9 mouse cellular contexts compared by ENCODE assay signal in genomic region chr7:107708491-107709112, GRCm38 (mm10). TPM values are rescaled to one million over a fixed set of nuclear protein-coding genes. Genes with fewer than 3 reads are reported as not detected.
A peak's percentile ranks its signal among the peaks of the same experiment; 100 is the strongest.
DNase-seq lines count a peak whose midpoint lies in the region; ATAC-seq and TF ChIP-seq lines count a peak whose summit lies in the region.
"Had no signal": no experiment of that assay in that cellular context is flagged by ENCODE, and none has a peak within 500 bp of the region (broad histone marks: within the 10 kb centered on the region; RNA-seq: fewer than 3 reads in every experiment).

No protein-coding gene starts in this region.

- peak; percentile 57; the same call in 1 of the 2 replicates for TF ChIP-seq CTCF in brain, embryonic 14.5 days (IDR thresholded peaks at IDR 0.05; ENCODE audit: borderline replicate concordance, extremely low read depth, insufficient read depth, insufficient read length)

- no peaks in the 10 kb centered on the region for H3K36me3 ChIP-seq in forebrain, embryonic 13.5 days (ENCODE audit: poor library complexity, severe bottlenecking)
- no peaks in the 10 kb centered on the region for H3K36me3 ChIP-seq in liver, embryonic 13.5 days
- H3K36me3 ChIP-seq in stomach, embryonic 14.5 days (ENCODE audit: control insufficient read depth, insufficient read depth, low read length): no peaks in the 10 kb centered on the region

- ATAC-seq in forebrain, embryonic 13.5 days: peak; percentile 89
- ATAC-seq in liver, embryonic 13.5 days (ENCODE audit: low read depth): peak; percentile 89
- ATAC-seq in stomach, embryonic 14.5 days (ENCODE audit: insufficient number of reproducible peaks, insufficient read depth, low FRiP score, low read depth): peak; percentile 92

- intact Hi-C loops in heart, postnatal 10 days (cut with DNase I): loop anchor here (1.0 to 5.0 kb wide), 2 partner anchors 47 to 116 kb away; no protein-coding TSS in a partner anchor

- TF ChIP-seq POLR2A in brain, embryonic 14.5 days (IDR thresholded peaks at IDR 0.05; ENCODE audit: borderline replicate concordance, extremely low read depth, insufficient read depth, insufficient read length, poor library complexity, severe bottlenecking): no peak

- 1% methylated on average over 10 of the region's 10 CpGs for WGBS in forebrain, embryonic 13.5 days
- 1% methylated on average over 10 of the region's 10 CpGs for WGBS in liver, embryonic 13.5 days (ENCODE audit: insufficient replicate concordance)
- WGBS in stomach, embryonic 14.5 days: 1% methylated on average over 10 of the region's 10 CpGs

- H3K9me3 ChIP-seq in forebrain, embryonic 13.5 days (replicated peaks): no peaks in the 10 kb centered on the region
- no peaks in the 10 kb centered on the region for H3K9me3 ChIP-seq in liver, embryonic 13.5 days (replicated peaks)
- H3K9me3 ChIP-seq in stomach, embryonic 14.5 days (ENCODE audit: control insufficient read depth, low read depth, low read length): no peaks in the 10 kb centered on the region

- H3K4me3 ChIP-seq in forebrain, embryonic 13.5 days: peak overlapping the region; percentile 24; the same call in 1 of the 2 replicates
- peak overlapping the region; percentile 10; the same call in 1 of the 2 replicates for H3K4me3 ChIP-seq in liver, embryonic 13.5 days (replicated peaks)
- peak overlapping the region; percentile 23 for H3K4me3 ChIP-seq in stomach, embryonic 14.5 days (ENCODE audit: low read depth, low read length)

- H3K27ac ChIP-seq in forebrain, embryonic 13.5 days: no peak overlapping the region
- no peak overlapping the region for H3K27ac ChIP-seq in liver, embryonic 13.5 days
- H3K27ac ChIP-seq in stomach, embryonic 14.5 days (ENCODE audit: low read length): peak overlapping the region; percentile 86; the same call in 1 of the 2 replicates

- H3K4me2 ChIP-seq in forebrain, embryonic 13.5 days: peak overlapping the region; percentile 50
- peak overlapping the region; percentile 45 for H3K4me2 ChIP-seq in liver, embryonic 13.5 days
- peak overlapping the region; percentile 48 for H3K4me2 ChIP-seq in stomach, embryonic 14.5 days (replicated peaks; ENCODE audit: low read depth, low read length)

- peak; percentile 79 to 84 for DNase-seq in B cell, adult 2 months
- DNase-seq in brain, embryonic 14.5 days (ENCODE audit: low read depth): peak; percentile 80
- DNase-seq in heart, postnatal 10 days: peak; percentile 80 to 83
- peak; percentile 70 to 80 for DNase-seq in kidney, postnatal 36 days
- DNase-seq in liver, embryonic 13.5 days: peak; percentile 50
- peak; percentile 67 for DNase-seq in neural tube, embryonic 10.5 days (ENCODE audit: extremely low spot score, low spot score)

- H3K27me3 ChIP-seq in forebrain, embryonic 13.5 days: no peaks in the 10 kb centered on the region
- H3K27me3 ChIP-seq in liver, embryonic 13.5 days: no peaks in the 10 kb centered on the region
- no peaks in the 10 kb centered on the region for H3K27me3 ChIP-seq in stomach, embryonic 14.5 days (ENCODE audit: control insufficient read depth, insufficient read depth, low read length)

- 0 out of 2 replicates have a peak overlapping the region, but pooled peaks have one; percentile 16 for H3K9ac ChIP-seq in forebrain, embryonic 13.5 days
- H3K9ac ChIP-seq in liver, embryonic 13.5 days: no peak overlapping the region
- H3K9ac ChIP-seq in stomach, embryonic 14.5 days (replicated peaks; ENCODE audit: low read depth, low read length): no peak overlapping the region

- H3K4me1 ChIP-seq in forebrain, embryonic 13.5 days: peaks cover 7% of the 10 kb centered on the region
- peaks cover 12% of the 10 kb centered on the region for H3K4me1 ChIP-seq in liver, embryonic 13.5 days (replicated peaks)
- peaks cover 15% of the 10 kb centered on the region for H3K4me1 ChIP-seq in stomach, embryonic 14.5 days (ENCODE audit: control insufficient read depth, insufficient read depth, low read length)

RNA-seq across cellular contexts. Expression of gene Cyb5r2, which starts 49.2 kb away (rescaled TPM):
- polyA plus RNA-seq in brain, embryonic 14.5 days (2012; rRNA removed): 0.11 and 0.14 TPM in 2 replicates
- polyA plus RNA-seq in forebrain, embryonic 13.5 days (2015; fragmentation: Nextera tagmentation; extraction: Ambion mirVana): 0.10 TPM in 1 of 2 replicates, not detected in the other
- not detected for total RNA-seq in heart, postnatal 10 days (2021)
- 0.03 and 0.09 TPM in 2 replicates for polyA plus RNA-seq in liver, embryonic 13.5 days (2015; fragmentation: Nextera tagmentation; extraction: Ambion mirVana)
- polyA plus RNA-seq in stomach, embryonic 14.5 days (2014; fragmentation: Nextera tagmentation; extraction: Ambion mirVana): 0.12 and 0.14 TPM in 2 replicates
- total RNA-seq: MEL had no signal
